Mouse (Mus musculus): ENCODE measurements at regions not wholly inside any gene's neighbourhood (a gene's known extent, or its start where the extent isn't known, plus 50 kb on each side); places are given as distances from the start of the nearest gene placed in this dataset.

GRCm38 (mm10) chr15:3215201-3215600 is 53.1 kb upstream of the Selenop start:
- WGBS: 61% methylated on average over 1 of the region's 1 CpGs
- Histone ChIP-seq H3K9ac (ENCODE audit: low read depth, low read length) (no peak overlapping the region), H3K9me3 (replicated peaks; ENCODE audit: low read length) (no peaks in the 10 kb centered on the region), H3K27me3 (ENCODE audit: insufficient read depth, low read length) (no peaks in the 10 kb centered on the region), H3K4me1 (replicated peaks; ENCODE audit: insufficient read depth, low read length) (no peaks in the 10 kb centered on the region), H3K4me2 (ENCODE audit: low read length) (no peak overlapping the region), H3K27ac (no peak overlapping the region), H3K4me3 (replicated peaks; ENCODE audit: low read depth, low read length) (no peak overlapping the region), H3K36me3 (ENCODE audit: insufficient read depth, low read length) (no peaks in the 10 kb centered on the region)
- no peak for ATAC-seq (replicated peaks; ENCODE audit: low FRiP score, low read depth)
- TF ChIP-seq CTCF (IDR thresholded peaks at IDR 0.05; ENCODE audit: low read depth): no peak
- DNase-seq (ENCODE audit: low spot score): no peak
